Mouse (Mus musculus) left cerebral cortex, adult 18-20 months (tissue): ENCODE data around the gene Slc25a25. TPM values are rescaled to one million over a fixed set of nuclear protein-coding genes. Genes with fewer than 3 reads are reported as not detected.

Experiments
- DNase-seq, 2 experiments: peaks; one replicate each; pipeline ENCODE4 v3.0.0; 2021 to 2022; ENCODE audit warnings: low spot score in 2 of 2, mixed read lengths in 1 of 2
- total RNA-seq, 2 experiments: library from RNA; stranded (reverse); gene quantifications; 2 replicates each; pipeline ENCODE4 v1.2.3; 2021

Slc25a25 gene
- total RNA-seq, 2 experiments from 2014 or later = 67.5 to 72.1 TPM

- no peak for DNase-seq
Observed at GRCm38 (mm10) chr2:32367315-32367714, 83.9 kb downstream of the Slc25a25 start.

Other genes with a start within 250 kb of the Slc25a25 start
- gene Pomt1, start 214.9 kb downstream of the Slc25a25 start, total RNA-seq = 10 to 100 TPM; 19.3 to 23.5 TPM
- gene Uck1, start 191.3 kb downstream of the Slc25a25 start, total RNA-seq = 10 to 100 TPM; 49.6 to 53.6 TPM
- gene Golga2, start 164.1 kb downstream of the Slc25a25 start, total RNA-seq = 10 to 100 TPM; 84.2 to 88.5 TPM
- gene Swi5, start 163.4 kb downstream of the Slc25a25 start, total RNA-seq = 100 to 1,000 TPM; 205 to 210 TPM
- 10 to 100 TPM; 66.4 to 78.3 TPM for gene Ciz1, start 99.1 kb downstream of the Slc25a25 start, total RNA-seq
- 1,000 to 10,000 TPM; 1,236 to 1,244 TPM for gene Dnm1, start 98.1 kb downstream of the Slc25a25 start, total RNA-seq
- gene 1110008P14Rik, start 69.5 kb downstream of the Slc25a25 start, total RNA-seq = 100 to 1,000 TPM; 283 to 350 TPM
- under 1 TPM; 0.77 to 0.84 TPM for gene Lcn2, start 63.2 kb downstream of the Slc25a25 start, total RNA-seq
- 10 to 100 TPM; 49.5 to 51.2 TPM for gene Ptges2, start 55.5 kb downstream of the Slc25a25 start, total RNA-seq
- 1 to 10 TPM; 3.7 to 4.6 TPM for gene Naif1, start 988 bp downstream of the Slc25a25 start, total RNA-seq
- gene Fam102a, start 83.9 kb upstream of the Slc25a25 start, total RNA-seq = 10 to 100 TPM; 67.3 to 68.4 TPM
- gene Dpm2, start 119.4 kb upstream of the Slc25a25 start, total RNA-seq = 10 to 100 TPM; 71.4 to 77.1 TPM
- 10 to 100 TPM in 1 of 2 experiments, 1 to 10 TPM in 1; 8.6 to 10.3 TPM for gene Pip5kl1, start 123.4 kb upstream of the Slc25a25 start, total RNA-seq
- under 1 TPM; 0.79 to 0.82 TPM for gene 9430097D07Rik, start 124.2 kb upstream of the Slc25a25 start, total RNA-seq
- 10 to 100 TPM; 40.6 TPM for gene St6galnac4, start 135.7 kb upstream of the Slc25a25 start, total RNA-seq
- 100 to 1,000 TPM; 113 to 130 TPM for gene St6galnac6, start 148.3 kb upstream of the Slc25a25 start, total RNA-seq
- gene Ak1, start 170.3 kb upstream of the Slc25a25 start, total RNA-seq = 100 to 1,000 TPM; 151 to 160 TPM
- gene Eng, start 195.2 kb upstream of the Slc25a25 start, total RNA-seq = 10 to 100 TPM; 18.4 to 19.9 TPM